Mouse (Mus musculus): ENCODE results near the gene Denr.

DNA sequence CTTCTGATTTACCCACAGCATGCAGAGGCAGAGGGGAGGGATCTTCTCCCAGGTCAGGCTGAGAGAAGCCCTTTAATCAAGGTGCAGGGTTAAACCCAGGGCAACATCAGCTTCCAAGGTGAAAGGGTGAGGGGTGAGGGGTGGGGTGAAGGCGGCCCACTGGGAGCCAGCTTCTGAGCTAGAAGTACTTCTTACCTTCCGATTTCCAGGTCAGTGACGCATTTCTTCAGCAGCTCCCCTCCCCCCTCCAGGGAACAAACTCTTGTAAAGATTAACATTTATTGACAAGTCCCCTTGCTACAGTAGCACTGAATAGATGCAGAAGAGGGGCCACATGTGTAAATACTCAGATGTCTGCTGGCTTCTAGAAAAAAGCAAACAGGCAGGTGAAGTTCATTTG is 70.3 kb downstream of the Denr start:
- TF ChIP-seq CTCF (IDR thresholded peaks at IDR 0.05; ENCODE audit: low read depth, low read length), result no peak
- no peak for TF ChIP-seq GATA1 (IDR thresholded peaks at IDR 0.05; ENCODE audit: borderline replicate concordance, low read length)
- TF ChIP-seq TAL1 (conservative IDR thresholded peaks at IDR 0.05; ENCODE audit: low read depth, low read length), result no peak
- no peak for TF ChIP-seq POLR2AphosphoS5 (IDR thresholded peaks at IDR 0.05; ENCODE audit: insufficient replicate concordance, low read depth, low read length)
